Mouse (Mus musculus): ENCODE measurements at regions not wholly inside any gene's neighbourhood (a gene's known extent, or its start where the extent isn't known, plus 50 kb on each side); places are given as distances from the start of the nearest gene placed in this dataset.

- no peak for TF ChIP-seq CTCF (IDR thresholded peaks at IDR 0.05; ENCODE audit: low read depth)
- ATAC-seq: no peak
Observed at GRCm38 (mm10) chr6:64797600-64797999, 68.7 kb downstream of the Atoh1 start.

GRCm38 (mm10) chr6:64798804-64799203, 69.9 kb downstream of the Atoh1 start:
- peak overlapping the region; percentile 33 for H3K4me3 ChIP-seq (ENCODE audit: low read depth, low read length)
- H3K4me1 ChIP-seq (replicated peaks; ENCODE audit: control insufficient read depth, insufficient read depth, low read length): no peaks in the 10 kb centered on the region
- 42% methylated on average over 5 of the region's 5 CpGs for WGBS
- no peaks in the 10 kb centered on the region for H3K27me3 ChIP-seq (replicated peaks; ENCODE audit: control insufficient read depth, insufficient read depth, low read length)
- H3K9ac ChIP-seq (ENCODE audit: low read depth, low read length): no peak overlapping the region
- TF ChIP-seq CTCF (IDR thresholded peaks at IDR 0.05; ENCODE audit: low read depth): no peak
- no peak for ATAC-seq
- no peak overlapping the region for H3K27ac ChIP-seq (ENCODE audit: low read depth, low read length)
- no peaks in the 10 kb centered on the region for H3K9me3 ChIP-seq (ENCODE audit: control insufficient read depth)
- H3K36me3 ChIP-seq (ENCODE audit: control insufficient read depth, insufficient read depth): no peaks in the 10 kb centered on the region
- H3K4me2 ChIP-seq (replicated peaks; ENCODE audit: low read depth): peak overlapping the region; percentile 64

More at GRCm38 (mm10) chr6:64797600-64797999, 68.7 kb downstream of the Atoh1 start:
- WGBS: 63% methylated on average over 3 of the region's 3 CpGs
- no peaks in the 10 kb centered on the region for H3K36me3 ChIP-seq (ENCODE audit: control insufficient read depth, insufficient read depth)
- H3K4me2 ChIP-seq (replicated peaks; ENCODE audit: low read depth): no peak overlapping the region
- no peak overlapping the region for H3K9ac ChIP-seq (ENCODE audit: low read depth, low read length)
- H3K9me3 ChIP-seq (ENCODE audit: control insufficient read depth): no peaks in the 10 kb centered on the region
- no peak overlapping the region for H3K27ac ChIP-seq (ENCODE audit: low read depth, low read length)
- no peak overlapping the region for H3K4me3 ChIP-seq (ENCODE audit: low read depth, low read length)
- no peaks in the 10 kb centered on the region for H3K27me3 ChIP-seq (replicated peaks; ENCODE audit: control insufficient read depth, insufficient read depth, low read length)
- H3K4me1 ChIP-seq (replicated peaks; ENCODE audit: control insufficient read depth, insufficient read depth, low read length): no peaks in the 10 kb centered on the region

- H3K36me3 ChIP-seq (ENCODE audit: control insufficient read depth, insufficient read depth): no peaks in the 10 kb centered on the region
- H3K4me1 ChIP-seq (replicated peaks; ENCODE audit: control insufficient read depth, insufficient read depth, low read length): no peaks in the 10 kb centered on the region
- TF ChIP-seq CTCF (IDR thresholded peaks at IDR 0.05; ENCODE audit: low read depth): no peak
- no peak overlapping the region for H3K27ac ChIP-seq (ENCODE audit: low read depth, low read length)
- H3K9ac ChIP-seq (ENCODE audit: low read depth, low read length): no peak overlapping the region
- no peaks in the 10 kb centered on the region for H3K27me3 ChIP-seq (replicated peaks; ENCODE audit: control insufficient read depth, insufficient read depth, low read length)
- H3K9me3 ChIP-seq (ENCODE audit: control insufficient read depth): no peaks in the 10 kb centered on the region
- peak overlapping the region; percentile 33 for H3K4me3 ChIP-seq (ENCODE audit: low read depth, low read length)
- peak overlapping the region; percentile 64 for H3K4me2 ChIP-seq (replicated peaks; ENCODE audit: low read depth)
- ATAC-seq: no peak
- WGBS: 11% methylated on average over 22 of the region's 22 CpGs
Observed at GRCm38 (mm10) chr6:64799306-64800001, 70.5 kb downstream of the Atoh1 start.

GRCm38 (mm10) chr6:64800965-64801364, 72.0 kb downstream of the Atoh1 start:
- Histone ChIP-seq H3K9ac (ENCODE audit: low read depth, low read length) (no peak overlapping the region), H3K4me2 (replicated peaks; ENCODE audit: low read depth) (no peak overlapping the region), H3K4me1 (replicated peaks; ENCODE audit: control insufficient read depth, insufficient read depth, low read length) (no peaks in the 10 kb centered on the region), H3K27me3 (replicated peaks; ENCODE audit: control insufficient read depth, insufficient read depth, low read length) (no peaks in the 10 kb centered on the region), H3K36me3 (ENCODE audit: control insufficient read depth, insufficient read depth) (no peaks in the 10 kb centered on the region), H3K27ac (ENCODE audit: low read depth, low read length) (no peak overlapping the region), H3K4me3 (ENCODE audit: low read depth, low read length) (no peak overlapping the region), H3K9me3 (ENCODE audit: control insufficient read depth) (no peaks in the 10 kb centered on the region)
- no peak for ATAC-seq
- no peak for TF ChIP-seq CTCF (IDR thresholded peaks at IDR 0.05; ENCODE audit: low read depth)
- WGBS: 40% methylated on average over 3 of the region's 3 CpGs

GRCm38 (mm10) chr6:64815115-64815514, 86.2 kb downstream of the Atoh1 start:
- no peak overlapping the region for H3K9ac ChIP-seq (ENCODE audit: low read depth, low read length)
- no peaks in the 10 kb centered on the region for H3K4me1 ChIP-seq (replicated peaks; ENCODE audit: control insufficient read depth, insufficient read depth, low read length)
- H3K27ac ChIP-seq (ENCODE audit: low read depth, low read length): no peak overlapping the region
- no peak overlapping the region for H3K4me2 ChIP-seq (replicated peaks; ENCODE audit: low read depth)
- TF ChIP-seq CTCF (IDR thresholded peaks at IDR 0.05; ENCODE audit: low read depth): peak; percentile 23
- H3K36me3 ChIP-seq (ENCODE audit: control insufficient read depth, insufficient read depth): no peaks in the 10 kb centered on the region
- ATAC-seq: no peak
- 90% methylated on average over 1 of the region's 1 CpGs for WGBS
- H3K27me3 ChIP-seq (replicated peaks; ENCODE audit: control insufficient read depth, insufficient read depth, low read length): no peaks in the 10 kb centered on the region
- H3K4me3 ChIP-seq (ENCODE audit: low read depth, low read length): no peak overlapping the region
- H3K9me3 ChIP-seq (ENCODE audit: control insufficient read depth): no peaks in the 10 kb centered on the region

GRCm38 (mm10) chr6:64849097-64849648, 120.2 kb downstream of the Atoh1 start:
- 71% methylated on average over 4 of the region's 4 CpGs for WGBS
- no peak for TF ChIP-seq CTCF (IDR thresholded peaks at IDR 0.05; ENCODE audit: low read depth)
- no peak for ATAC-seq

More at GRCm38 (mm10) chr6:64849097-64849648, 120.2 kb downstream of the Atoh1 start:
- Histone ChIP-seq H3K27ac (ENCODE audit: low read depth, low read length) (no peak overlapping the region), H3K4me1 (replicated peaks; ENCODE audit: control insufficient read depth, insufficient read depth, low read length) (no peaks in the 10 kb centered on the region), H3K9ac (ENCODE audit: low read depth, low read length) (no peak overlapping the region), H3K9me3 (ENCODE audit: control insufficient read depth) (no peaks in the 10 kb centered on the region), H3K27me3 (replicated peaks; ENCODE audit: control insufficient read depth, insufficient read depth, low read length) (no peaks in the 10 kb centered on the region), H3K4me3 (ENCODE audit: low read depth, low read length) (no peak overlapping the region), H3K36me3 (ENCODE audit: control insufficient read depth, insufficient read depth) (no peaks in the 10 kb centered on the region), H3K4me2 (replicated peaks; ENCODE audit: low read depth) (no peak overlapping the region)

Measured in intestine, postnatal 0 days (tissue).